Mouse (Mus musculus): ENCODE data around the gene Ppargc1a.

Gene Ppargc1a

GRCm38 (mm10) chr5:51412303-51413117, 155.0 kb downstream of the Ppargc1a start:
- no peak for DNase-seq (ENCODE audit: low spot score)

GRCm38 (mm10) chr5:51410006-51410405, 157.5 kb downstream of the Ppargc1a start:
- DNase-seq (ENCODE audit: low spot score): no peak

GRCm38 (mm10) chr5:51406406-51406805, 161.1 kb downstream of the Ppargc1a start:
- no peak for DNase-seq (ENCODE audit: low spot score)

Measured in ovary, postnatal 36 days (tissue).